Mouse (Mus musculus): ENCODE data around the gene Il22ra2.

DNA sequence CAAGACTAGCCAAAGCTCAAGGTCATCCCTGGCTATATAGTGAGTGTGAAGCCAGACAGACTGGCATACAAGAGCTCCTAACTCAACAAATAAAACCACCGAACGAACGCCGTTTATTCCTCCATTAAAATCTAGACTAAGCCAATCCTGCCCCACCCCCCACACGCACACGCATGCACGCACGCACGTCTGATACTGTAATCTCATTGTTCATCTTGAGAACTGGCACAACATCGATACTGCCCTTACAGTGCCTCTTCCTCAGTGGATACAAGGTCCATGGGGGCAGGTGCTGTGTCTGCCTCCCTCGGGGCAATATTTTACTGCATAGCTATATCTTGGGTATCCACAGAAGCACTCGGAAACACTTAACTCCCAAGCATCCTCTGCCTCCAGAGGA, 32.2 kb upstream of the Il22ra2 start:
- TF ChIP-seq CTCF (IDR thresholded peaks at IDR 0.05; ENCODE audit: borderline replicate concordance, extremely low read depth, insufficient read depth, insufficient read length) (no peak), POLR2A (IDR thresholded peaks at IDR 0.05; ENCODE audit: borderline replicate concordance, extremely low read depth, insufficient read depth, insufficient read length, poor library complexity, severe bottlenecking) (no peak)
